Mouse (Mus musculus) liver, embryonic 11.5 days (tissue): ENCODE data around the gene Fbxo22. TPM values are rescaled to one million over a fixed set of nuclear protein-coding genes. Genes with fewer than 3 reads are reported as not detected.

Experiments used
- ATAC-seq: fragments of 200-750 bp; cut with Nextera tagmentation; replicated peaks from 2 replicates; pipeline ENCODE4 v1.8.0; 2017; ENCODE audit warnings: moderate number of reproducible peaks, mild to moderate bottlenecking, moderate TSS enrichment, moderate library complexity; ENCODE audit not compliant: low FRiP score
- DNase-seq: peaks from one replicate; pipeline ENCODE4 v3.0.0-alpha.2; 2017; ENCODE audit warnings: low spot score
- H3K27ac ChIP-seq: fragments of 300-500 bp; sonication (generic); 2 replicates; pipeline ENCODE4 v1.5.1; 2014; ENCODE audit warnings: mild to moderate bottlenecking, low read depth, low read length, control low read depth
- H3K27me3 ChIP-seq: fragments of 300-500 bp; sonication (generic); replicated peaks from 2 replicates; pipeline ENCODE4 v1.6.1; 2014; ENCODE audit warnings: low read length, mixed read lengths; ENCODE audit not compliant: control insufficient read depth, insufficient read depth
- H3K36me3 ChIP-seq: fragments of 300-500 bp; sonication (generic); 2 replicates; pipeline ENCODE4 v1.6.1; 2014; ENCODE audit warnings: mild to moderate bottlenecking, low read length, moderate library complexity, mixed read lengths; ENCODE audit not compliant: control insufficient read depth, insufficient read depth
- H3K4me1 ChIP-seq: fragments of 300-500 bp; sonication (generic); replicated peaks from 2 replicates; pipeline ENCODE4 v1.6.1; 2014; ENCODE audit warnings: low read length, mixed read lengths; ENCODE audit not compliant: control insufficient read depth, insufficient read depth
- H3K4me2 ChIP-seq: fragments of 300-500 bp; sonication (generic); 2 replicates; pipeline ENCODE4 v1.6.1; 2014; ENCODE audit warnings: mild to moderate bottlenecking, control low read depth, moderate library complexity
- H3K4me3 ChIP-seq: fragments of 300-500 bp; sonication (generic); 2 replicates; pipeline ENCODE4 v1.5.1; 2014; ENCODE audit warnings: low read depth, low read length, control low read depth
- H3K9ac ChIP-seq: fragments of 300-500 bp; sonication (generic); 2 replicates; pipeline ENCODE4 v1.6.1; 2014; ENCODE audit warnings: low read depth, low read length, control low read depth
- H3K9me3 ChIP-seq: fragments of 300-500 bp; sonication (generic); 2 replicates; pipeline ENCODE4 v1.6.1; 2016; ENCODE audit warnings: low read length, inconsistent platforms, mixed read lengths; ENCODE audit not compliant: control insufficient read depth
- WGBS: fragments of 180-500 bp; shearing (Covaris S2); extraction: QIAGEN DNeasy Blood & Tissue Kit; methylation state at CpG from one replicate; pipeline ENCODE4 v1.1.7; 2014; 5-methylcytosine and 5-hydroxymethylcytosine counted together
- polyA plus RNA-seq: library from polyadenylated mRNA; unstranded; fragments of >200 nt; fragmentation: Nextera tagmentation; extraction: Ambion mirVana; gene quantifications from 2 replicates; pipeline ENCODE4 v1.2.1, GENCODE M21; 2014

The Fbxo22 gene
- 52.0 and 57.9 TPM in 2 replicates for polyA plus RNA-seq

- Histone ChIP-seq H3K4me2 (peak within 1 kb of the TSS; percentile 89), H3K27ac (peak within 1 kb of the TSS; percentile 84), H3K4me1 (peaks cover 10% of the 10 kb centered on the region), H3K9ac (peak within 1 kb of the TSS; percentile 92), H3K27me3 (no peaks in the 10 kb centered on the region), H3K4me3 (peak within 1 kb of the TSS; percentile 90), H3K9me3 (no peaks in the 10 kb centered on the region), H3K36me3 (peaks cover 3% of the 10 kb centered on the region; the same call in 1 of the 2 replicates)
- DNase-seq (peak; percentile 88), ATAC-seq (peak; percentile 97)
- under 1% methylated on average over 65 of the region's 65 CpGs for WGBS
Measured at GRCm38 (mm10) chr9:55208790-55209481, at the start of gene Fbxo22. TSS of gene Fbxo22 (plus strand) at chr9:55208925.

- Histone ChIP-seq H3K4me1 (peaks cover 11% of the 10 kb centered on the region), H3K27me3 (no peaks in the 10 kb centered on the region), H3K4me2 (no peak overlapping the region), H3K9me3 (no peaks in the 10 kb centered on the region), H3K9ac (no peak overlapping the region), H3K36me3 (no peaks in the 10 kb centered on the region), H3K27ac (no peak overlapping the region), H3K4me3 (no peak overlapping the region)
- no peak for DNase-seq
- peak; percentile 66 for ATAC-seq
- WGBS: 69% methylated on average over 7 of the region's 7 CpGs
Measured at GRCm38 (mm10) chr9:55170655-55171412, 37.9 kb upstream of the Fbxo22 start.

GRCm38 (mm10) chr9:55172195-55172685, 36.5 kb upstream of the Fbxo22 start:
- H3K4me1 ChIP-seq: peaks cover 11% of the 10 kb centered on the region
- no peak overlapping the region for H3K9ac ChIP-seq
- DNase-seq (no peak), ATAC-seq (no peak)
- no peaks in the 10 kb centered on the region for H3K36me3 ChIP-seq
- no peak overlapping the region for H3K4me3 ChIP-seq
- no peak overlapping the region for H3K4me2 ChIP-seq
- no peaks in the 10 kb centered on the region for H3K27me3 ChIP-seq
- no peaks in the 10 kb centered on the region for H3K9me3 ChIP-seq
- WGBS: 95% methylated on average over 1 of the region's 1 CpGs
- H3K27ac ChIP-seq: no peak overlapping the region

GRCm38 (mm10) chr9:55174235-55174634, 34.5 kb upstream of the Fbxo22 start:
- H3K9ac ChIP-seq: no peak overlapping the region

GRCm38 (mm10) chr9:55195876-55196275, 12.8 kb upstream of the Fbxo22 start:
- Histone ChIP-seq H3K4me3 (no peak overlapping the region), H3K4me1 (no peaks in the 10 kb centered on the region), H3K9ac (no peak overlapping the region), H3K36me3 (peaks cover 6% of the 10 kb centered on the region; the same call in 1 of the 2 replicates), H3K27me3 (no peaks in the 10 kb centered on the region), H3K27ac (no peak overlapping the region), H3K4me2 (no peak overlapping the region), H3K9me3 (no peaks in the 10 kb centered on the region)
- DNase-seq: no peak
- 89% methylated on average over 3 of the region's 3 CpGs for WGBS
- no peak for ATAC-seq

More at GRCm38 (mm10) chr9:55174235-55174634, 34.5 kb upstream of the Fbxo22 start:
- DNase-seq: no peak
- H3K4me3 ChIP-seq: no peak overlapping the region
- no peak overlapping the region for H3K27ac ChIP-seq
- H3K9me3 ChIP-seq: no peaks in the 10 kb centered on the region
- 86% methylated on average over 2 of the region's 2 CpGs for WGBS
- H3K4me2 ChIP-seq: no peak overlapping the region
- ATAC-seq: no peak
- peaks cover 3% of the 10 kb centered on the region; the same call in 1 of the 2 replicates for H3K36me3 ChIP-seq
- no peaks in the 10 kb centered on the region for H3K27me3 ChIP-seq
- H3K4me1 ChIP-seq: peaks cover 11% of the 10 kb centered on the region

GRCm38 (mm10) chr9:55198260-55198659, 10.5 kb upstream of the Fbxo22 start:
- no peak overlapping the region for H3K27ac ChIP-seq
- no peaks in the 10 kb centered on the region for H3K9me3 ChIP-seq
- WGBS: 89% methylated on average over 1 of the region's 1 CpGs
- H3K27me3 ChIP-seq: no peaks in the 10 kb centered on the region
- H3K36me3 ChIP-seq: no peaks in the 10 kb centered on the region; the same call in 1 of the 2 replicates
- H3K4me2 ChIP-seq: no peak overlapping the region
- no peak for ATAC-seq
- no peaks in the 10 kb centered on the region for H3K4me1 ChIP-seq
- H3K9ac ChIP-seq: no peak overlapping the region
- H3K4me3 ChIP-seq: no peak overlapping the region
- no peak for DNase-seq

GRCm38 (mm10) chr9:55199348-55199747, 9.4 kb upstream of the Fbxo22 start:
- no peak overlapping the region for H3K9ac ChIP-seq
- no peaks in the 10 kb centered on the region for H3K9me3 ChIP-seq
- WGBS: 91% methylated on average over 2 of the region's 2 CpGs
- no peaks in the 10 kb centered on the region for H3K4me1 ChIP-seq
- no peaks in the 10 kb centered on the region for H3K27me3 ChIP-seq
- H3K36me3 ChIP-seq: no peaks in the 10 kb centered on the region; the same call in 1 of the 2 replicates
- no peak overlapping the region for H3K4me2 ChIP-seq
- no peak overlapping the region for H3K27ac ChIP-seq
- no peak for ATAC-seq
- no peak for DNase-seq
- no peak overlapping the region for H3K4me3 ChIP-seq

GRCm38 (mm10) chr9:55208458-55208789, 301 bp upstream of the Fbxo22 start:
- peak overlapping the region; percentile 92 for H3K9ac ChIP-seq
- no peaks in the 10 kb centered on the region for H3K27me3 ChIP-seq
- peak overlapping the region; percentile 90 for H3K4me3 ChIP-seq
- H3K4me2 ChIP-seq: peak overlapping the region; percentile 89
- ATAC-seq (no peak), DNase-seq (no peak)
- H3K36me3 ChIP-seq: no peaks in the 10 kb centered on the region; the same call in 1 of the 2 replicates
- peak overlapping the region; percentile 84 for H3K27ac ChIP-seq
- H3K9me3 ChIP-seq: no peaks in the 10 kb centered on the region
- H3K4me1 ChIP-seq: peaks cover 10% of the 10 kb centered on the region
- WGBS: 5% methylated on average over 2 of the region's 2 CpGs
